Mouse (Mus musculus) midbrain, embryonic 10.5 days (tissue): Measurements from ENCODE around the gene Arhgap24. TPM values are rescaled to one million over a fixed set of nuclear protein-coding genes. Genes with fewer than 3 reads are reported as not detected.

ENCODE experiments used
- DNase-seq: peaks from one replicate; pipeline ENCODE4 v3.0.0-alpha.2; 2017; ENCODE audit warnings: low spot score
- H3K27ac ChIP-seq: fragments of 300-500 bp; sonication (generic); replicated peaks from 2 replicates; pipeline ENCODE4 v1.5.1; 2016; ENCODE audit warnings: mild to moderate bottlenecking
- H3K27me3 ChIP-seq: fragments of 300-500 bp; sonication (generic); 2 replicates; pipeline ENCODE4 v1.6.1; 2016; ENCODE audit warnings: low read depth, mild to moderate bottlenecking; ENCODE audit not compliant: poor library complexity, severe bottlenecking
- H3K36me3 ChIP-seq: fragments of 300-500 bp; sonication (generic); 2 replicates; pipeline ENCODE4 v1.6.1; 2016; ENCODE audit warnings: mild to moderate bottlenecking, moderate library complexity
- H3K4me1 ChIP-seq: fragments of 300-500 bp; sonication (generic); 2 replicates; pipeline ENCODE4 v1.6.1; 2016
- H3K4me3 ChIP-seq: fragments of 300-500 bp; sonication (generic); 2 replicates; pipeline ENCODE4 v1.5.1; 2016; ENCODE audit warnings: mild to moderate bottlenecking, moderate library complexity
- H3K9me3 ChIP-seq: fragments of 300-500 bp; sonication (generic); replicated peaks from 2 replicates; pipeline ENCODE4 v1.6.1; 2016; ENCODE audit warnings: mild to moderate bottlenecking
- WGBS: fragments of 180-500 bp; shearing (Covaris S2); methylation state at CpG from one replicate; pipeline ENCODE4 v1.1.7; 2016; 5-methylcytosine and 5-hydroxymethylcytosine counted together
- polyA plus RNA-seq: library from polyadenylated mRNA; unstranded; fragments of >200 nt; fragmentation: Nextera tagmentation; extraction: Ambion mirVana; gene quantifications from 2 replicates; pipeline ENCODE4 v1.2.1, GENCODE M21; 2016

Gene Arhgap24
- polyA plus RNA-seq, 1 experiment from 2014 or later = 3.5 TPM

DNA sequence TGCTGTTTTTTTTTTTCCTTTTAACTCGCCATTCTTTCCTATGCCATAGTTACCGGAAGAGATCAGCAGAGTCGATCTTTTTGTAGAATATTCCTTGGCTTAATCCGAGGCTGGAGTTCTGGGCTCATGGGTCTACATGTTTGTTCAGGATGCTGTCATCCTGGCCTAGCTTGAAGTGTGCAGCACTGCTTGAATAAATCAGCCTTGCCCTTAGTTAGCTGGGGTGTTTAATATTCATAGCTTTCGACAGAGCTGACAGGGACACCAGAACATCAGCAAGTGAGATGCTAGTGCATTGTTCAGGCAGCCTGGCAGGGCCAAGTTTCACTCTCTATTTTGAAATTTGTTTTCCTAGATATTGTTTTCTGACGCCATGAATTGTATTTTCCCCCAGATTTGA is 79.1 kb downstream of the Arhgap24 start:
- Histone ChIP-seq H3K36me3 (no peaks in the 10 kb centered on the region), H3K9me3 (no peaks in the 10 kb centered on the region), H3K4me3 (no peak overlapping the region), H3K27me3 (no peaks in the 10 kb centered on the region), H3K27ac (no peak overlapping the region), H3K4me1 (peaks cover 7% of the 10 kb centered on the region)
- DNase-seq = no peak
- 67% methylated on average over 6 of the region's 6 CpGs for WGBS

GRCm38 (mm10) chr5:102563971-102564370 is 82.8 kb downstream of the Arhgap24 start:
- H3K4me3 ChIP-seq = no peak overlapping the region
- no peaks in the 10 kb centered on the region for H3K27me3 ChIP-seq
- H3K9me3 ChIP-seq = no peaks in the 10 kb centered on the region
- WGBS = 77% methylated on average over 4 of the region's 4 CpGs
- peaks cover 7% of the 10 kb centered on the region for H3K4me1 ChIP-seq
- H3K36me3 ChIP-seq = no peaks in the 10 kb centered on the region
- DNase-seq = no peak
- no peak overlapping the region for H3K27ac ChIP-seq

GRCm38 (mm10) chr5:102568764-102569163 is 87.6 kb downstream of the Arhgap24 start:
- Histone ChIP-seq H3K4me1 (no peaks in the 10 kb centered on the region), H3K36me3 (no peaks in the 10 kb centered on the region), H3K9me3 (no peaks in the 10 kb centered on the region), H3K27me3 (no peaks in the 10 kb centered on the region), H3K27ac (no peak overlapping the region), H3K4me3 (no peak overlapping the region)
- no peak for DNase-seq
- 75% methylated on average over 5 of the region's 5 CpGs for WGBS

GRCm38 (mm10) chr5:102571445-102571844 is 90.3 kb downstream of the Arhgap24 start:
- Histone ChIP-seq H3K4me1 (no peaks in the 10 kb centered on the region), H3K36me3 (no peaks in the 10 kb centered on the region), H3K9me3 (no peaks in the 10 kb centered on the region), H3K27ac (no peak overlapping the region), H3K4me3 (no peak overlapping the region), H3K27me3 (no peaks in the 10 kb centered on the region)
- WGBS = 93% methylated on average over 2 of the region's 2 CpGs
- DNase-seq = no peak

DNA sequence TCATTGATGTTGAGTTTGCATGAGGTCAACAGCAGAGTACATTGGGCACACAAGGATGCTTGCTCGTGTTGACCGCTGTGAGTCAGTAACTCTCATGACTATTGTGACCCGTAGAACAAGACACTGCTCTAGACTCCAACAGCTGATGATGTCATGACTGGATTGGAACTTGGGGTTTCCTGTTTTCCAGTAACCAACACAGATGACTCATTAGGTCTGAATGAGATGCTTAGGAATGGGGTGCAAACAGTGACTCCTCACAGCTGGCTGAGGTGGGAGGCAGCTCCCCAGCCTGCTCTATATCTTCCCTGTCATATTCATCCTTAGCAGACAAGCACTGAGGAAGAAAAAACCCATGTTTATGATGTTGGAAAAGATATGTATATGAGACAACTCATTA is 95.6 kb downstream of the Arhgap24 start:
- Histone ChIP-seq H3K4me3 (no peak overlapping the region), H3K27me3 (no peaks in the 10 kb centered on the region), H3K9me3 (no peaks in the 10 kb centered on the region), H3K4me1 (no peaks in the 10 kb centered on the region; the same call in 1 of the 2 replicates), H3K36me3 (no peaks in the 10 kb centered on the region), H3K27ac (no peak overlapping the region)
- 91% methylated on average over 3 of the region's 3 CpGs for WGBS
- no peak for DNase-seq

DNA sequence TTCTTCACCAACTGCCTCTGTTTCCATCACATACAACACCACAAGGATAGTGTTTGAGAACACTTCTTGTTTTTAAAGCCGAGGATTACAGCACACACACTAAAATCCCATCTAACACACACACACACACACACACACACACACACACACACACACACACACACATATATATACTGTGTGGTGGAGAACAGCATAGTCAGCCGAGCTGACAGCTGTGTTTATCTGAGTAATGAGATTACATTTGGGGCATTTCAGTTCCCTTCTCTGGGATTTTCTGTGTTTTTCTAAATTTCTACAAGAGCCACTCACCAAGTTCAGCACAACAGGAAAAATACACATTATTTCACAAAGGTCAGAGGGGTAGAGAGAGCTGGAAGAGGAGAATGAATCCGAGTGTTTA is 96.5 kb downstream of the Arhgap24 start:
- H3K4me1 ChIP-seq = no peaks in the 10 kb centered on the region; the same call in 1 of the 2 replicates
- H3K9me3 ChIP-seq = no peaks in the 10 kb centered on the region
- H3K27ac ChIP-seq = no peak overlapping the region
- WGBS = 63% methylated on average over 3 of the region's 3 CpGs
- H3K36me3 ChIP-seq = no peaks in the 10 kb centered on the region
- H3K4me3 ChIP-seq = no peak overlapping the region
- no peaks in the 10 kb centered on the region for H3K27me3 ChIP-seq
- no peak for DNase-seq

GRCm38 (mm10) chr5:102578431-102578830 is 97.2 kb downstream of the Arhgap24 start:
- no peaks in the 10 kb centered on the region for H3K27me3 ChIP-seq
- H3K27ac ChIP-seq = no peak overlapping the region
- 83% methylated on average over 8 of the region's 8 CpGs for WGBS
- DNase-seq = no peak
- H3K4me3 ChIP-seq = no peak overlapping the region
- no peaks in the 10 kb centered on the region for H3K9me3 ChIP-seq
- H3K4me1 ChIP-seq = no peaks in the 10 kb centered on the region; the same call in 1 of the 2 replicates
- H3K36me3 ChIP-seq = no peaks in the 10 kb centered on the region

DNA sequence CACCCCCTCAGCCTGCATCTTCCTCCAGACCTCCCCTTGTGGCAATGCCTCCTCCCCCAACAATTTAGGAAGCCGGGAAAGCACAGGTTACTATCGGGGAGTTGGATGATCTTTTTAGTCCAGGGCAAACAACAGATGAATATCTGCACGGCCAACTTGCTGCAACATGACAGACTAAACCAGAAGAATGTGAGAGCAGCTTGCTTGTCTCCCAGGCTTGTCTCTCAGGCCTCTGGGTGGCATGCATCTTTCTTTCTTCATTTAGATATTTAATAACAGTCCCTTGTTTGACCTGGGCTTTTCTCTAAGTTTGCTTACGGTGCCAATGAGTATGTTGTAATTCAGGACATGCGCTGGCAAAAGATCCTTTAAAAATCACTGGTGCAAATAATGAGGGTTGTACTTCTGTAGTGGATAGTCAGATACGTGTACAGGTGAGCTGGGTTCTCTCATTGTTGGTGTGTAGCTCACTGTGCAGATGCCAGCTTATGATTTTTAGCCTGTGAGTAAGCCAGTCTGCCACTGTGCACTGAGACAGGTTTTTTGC is 101.7 kb downstream of the Arhgap24 start:
- Histone ChIP-seq H3K27me3 (no peaks in the 10 kb centered on the region), H3K4me1 (no peaks in the 10 kb centered on the region; the same call in 1 of the 2 replicates), H3K4me3 (no peak overlapping the region), H3K27ac (no peak overlapping the region), H3K9me3 (0 out of 2 replicates have a peak, but pooled peaks cover 3% of the 10 kb centered on the region), H3K36me3 (no peaks in the 10 kb centered on the region)
- DNase-seq = no peak
- WGBS = 84% methylated on average over 6 of the region's 6 CpGs

DNA sequence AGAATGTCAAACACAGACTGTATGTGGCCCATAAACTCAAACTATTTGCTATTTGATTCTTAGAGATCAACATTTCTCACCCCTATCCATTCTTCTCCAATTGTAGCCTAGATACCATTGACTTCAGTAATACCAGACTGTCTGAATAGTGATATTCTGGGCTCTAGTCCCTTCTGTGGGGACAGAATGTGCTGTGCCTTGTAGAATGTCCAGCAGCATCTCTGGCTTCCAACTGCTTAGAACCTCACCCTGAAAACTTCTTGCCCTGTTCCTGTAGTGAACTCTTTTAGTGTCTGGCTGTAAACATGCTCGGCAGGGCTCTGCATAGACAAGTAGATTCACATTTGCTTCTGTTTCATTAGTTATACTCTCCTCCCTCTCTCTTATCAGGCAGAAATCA is 110.2 kb downstream of the Arhgap24 start:
- Histone ChIP-seq H3K27ac (no peak overlapping the region), H3K9me3 (0 out of 2 replicates have a peak, but pooled peaks cover under 1% of the 10 kb centered on the region), H3K27me3 (no peaks in the 10 kb centered on the region), H3K36me3 (no peaks in the 10 kb centered on the region), H3K4me1 (no peaks in the 10 kb centered on the region), H3K4me3 (no peak overlapping the region)
- WGBS = 89% methylated on average over 1 of the region's 1 CpGs
- DNase-seq = no peak

GRCm38 (mm10) chr5:102593058-102593457 is 111.9 kb downstream of the Arhgap24 start:
- no peak overlapping the region for H3K27ac ChIP-seq
- 71% methylated on average over 2 of the region's 2 CpGs for WGBS
- no peak for DNase-seq
- H3K27me3 ChIP-seq = no peaks in the 10 kb centered on the region
- no peaks in the 10 kb centered on the region for H3K36me3 ChIP-seq
- no peaks in the 10 kb centered on the region for H3K9me3 ChIP-seq
- H3K4me3 ChIP-seq = no peak overlapping the region
- H3K4me1 ChIP-seq = no peaks in the 10 kb centered on the region

DNA sequence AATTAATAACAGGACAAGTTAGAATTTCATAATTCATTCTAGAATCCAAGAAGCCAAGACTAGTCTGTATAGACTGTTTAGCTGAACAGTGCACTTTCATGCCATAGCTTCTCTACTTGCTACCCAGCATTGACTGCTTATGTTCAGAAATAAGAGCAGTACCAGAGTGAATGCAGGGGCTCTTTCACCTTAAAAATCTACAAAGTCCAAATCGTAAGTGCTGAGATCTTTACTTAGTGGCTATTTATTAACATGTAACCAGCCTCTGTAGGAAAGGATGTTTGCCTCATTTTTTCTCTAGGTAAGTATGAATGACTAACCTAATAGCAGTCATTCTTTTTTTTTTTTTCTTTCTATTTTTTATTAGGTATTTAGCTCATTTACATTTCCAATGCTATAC is 117.9 kb downstream of the Arhgap24 start:
- no peaks in the 10 kb centered on the region for H3K27me3 ChIP-seq
- no peaks in the 10 kb centered on the region for H3K4me1 ChIP-seq
- DNase-seq = no peak
- no peak overlapping the region for H3K4me3 ChIP-seq
- H3K27ac ChIP-seq = no peak overlapping the region
- WGBS = 95% methylated on average over 1 of the region's 1 CpGs
- no peaks in the 10 kb centered on the region for H3K9me3 ChIP-seq
- no peaks in the 10 kb centered on the region for H3K36me3 ChIP-seq

DNA sequence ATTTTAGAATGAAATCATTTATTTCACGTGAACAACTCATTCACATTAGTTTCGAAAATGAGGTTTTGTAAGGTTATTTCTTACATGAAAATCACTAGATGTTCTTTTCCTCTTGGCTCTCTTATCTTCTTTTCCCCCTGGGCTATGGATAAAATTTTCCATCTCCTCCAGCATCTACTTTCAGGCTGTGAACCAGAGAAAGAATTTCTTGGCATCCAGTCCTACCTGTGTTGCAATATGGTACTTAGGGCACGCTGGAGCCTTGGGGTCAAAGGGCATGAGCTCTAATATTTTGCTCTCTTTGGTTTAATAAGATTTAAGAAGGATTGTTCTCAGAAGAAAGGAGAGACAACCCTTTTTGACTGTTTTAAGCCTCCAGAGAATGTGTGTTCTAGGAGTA is 132.4 kb downstream of the Arhgap24 start:
- no peaks in the 10 kb centered on the region for H3K4me1 ChIP-seq
- WGBS = 89% methylated on average over 3 of the region's 3 CpGs
- H3K4me3 ChIP-seq = no peak overlapping the region
- H3K27me3 ChIP-seq = no peaks in the 10 kb centered on the region
- H3K36me3 ChIP-seq = no peaks in the 10 kb centered on the region
- H3K27ac ChIP-seq = no peak overlapping the region
- no peak for DNase-seq
- H3K9me3 ChIP-seq = no peaks in the 10 kb centered on the region

DNA sequence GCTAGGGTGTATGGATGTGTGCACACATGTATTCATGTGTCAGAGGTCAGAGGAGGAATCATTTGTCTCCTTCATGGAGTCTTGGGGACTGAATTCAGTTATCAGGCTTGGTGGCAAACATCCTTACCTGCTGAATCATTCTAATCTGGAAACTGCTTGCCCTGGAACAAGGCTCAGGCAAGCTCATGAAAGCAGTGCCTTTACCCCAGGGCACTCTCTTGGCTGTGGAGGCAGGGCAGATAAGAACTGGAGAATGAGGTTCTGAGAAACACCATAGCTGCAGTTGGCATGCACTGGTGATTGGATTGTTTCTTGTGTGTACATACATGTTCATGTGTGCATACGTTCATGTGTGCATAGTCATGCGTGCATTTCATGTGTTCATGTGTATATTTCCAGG is 132.9 kb downstream of the Arhgap24 start:
- H3K4me3 ChIP-seq = no peak overlapping the region
- DNase-seq = no peak
- H3K4me1 ChIP-seq = no peaks in the 10 kb centered on the region
- H3K9me3 ChIP-seq = no peaks in the 10 kb centered on the region
- no peaks in the 10 kb centered on the region for H3K36me3 ChIP-seq
- H3K27me3 ChIP-seq = no peaks in the 10 kb centered on the region
- no peak overlapping the region for H3K27ac ChIP-seq
- WGBS = 89% methylated on average over 2 of the region's 2 CpGs

DNA sequence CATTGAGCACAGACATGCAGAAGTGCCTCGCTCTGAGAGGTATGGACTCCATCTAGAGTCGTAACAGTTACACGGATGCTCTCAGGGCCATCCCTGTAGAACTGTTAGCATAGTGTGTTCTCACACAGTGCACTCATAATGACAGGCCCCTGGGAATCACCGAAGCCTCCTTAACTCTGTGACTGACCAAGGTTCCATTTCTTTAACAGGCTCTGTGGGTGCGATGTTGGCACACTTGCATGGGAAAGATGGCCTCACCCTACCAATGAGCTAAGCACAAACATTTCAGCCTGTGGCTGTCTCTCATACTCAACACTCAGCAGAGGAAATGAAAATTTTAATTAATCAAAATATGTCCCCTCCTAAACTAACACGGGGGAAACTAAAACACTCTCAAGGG is 134.1 kb downstream of the Arhgap24 start:
- Histone ChIP-seq H3K36me3 (no peaks in the 10 kb centered on the region), H3K9me3 (no peaks in the 10 kb centered on the region), H3K4me3 (no peak overlapping the region), H3K4me1 (no peaks in the 10 kb centered on the region), H3K27me3 (no peaks in the 10 kb centered on the region), H3K27ac (no peak overlapping the region)
- DNase-seq = no peak
- WGBS = 94% methylated on average over 6 of the region's 6 CpGs
